Comparison of ENCODE assay signal across 27 mouse cellular contexts in genomic region chr8:84106216-84107040, GRCm38 (mm10). TPM values are rescaled to one million over a fixed set of nuclear protein-coding genes. Genes with fewer than 3 reads are reported as not detected.
DNase-seq lines count a peak whose midpoint lies in the region; ATAC-seq and TF ChIP-seq lines count a peak whose summit lies in the region.
"Had no signal": no experiment of that assay in that cellular context is flagged by ENCODE, and none has a peak within 500 bp of the region (broad histone marks: within the 10 kb centered on the region; RNA-seq: fewer than 3 reads in every experiment).

No protein-coding gene starts in this region.

- H3K27ac ChIP-seq in testis, adult 2 months (ENCODE audit: control insufficient read depth, insufficient read depth, low read depth, low read length): peak overlapping the region; percentile 14; the same call in 1 of the 2 replicates
- H3K27ac ChIP-seq in CH12.LX (ENCODE audit: insufficient read depth, low read depth): peak overlapping the region; percentile 93
- H3K27ac ChIP-seq in neural tube, embryonic 15.5 days (replicated peaks): peak overlapping the region; percentile 88
- no peak overlapping the region for H3K27ac ChIP-seq in hindbrain, embryonic 16.5 days (ENCODE audit: low read depth, low read length)
- H3K27ac ChIP-seq in heart, embryonic 12.5 days (ENCODE audit: poor library complexity, severe bottlenecking): no peak overlapping the region
- H3K27ac ChIP-seq: embryonic facial prominence, embryonic 12.5 days; heart, embryonic 13.5 days had no signal

- H3K4me3 ChIP-seq in testis, adult 2 months (ENCODE audit: control insufficient read depth, low read depth, low read length): peak overlapping the region; percentile 98
- peak overlapping the region in 1 of 3 experiments; percentile 40 for H3K4me3 ChIP-seq in CH12.LX (replicated peaks in 1 of 3; ENCODE audit: low read depth in 2 of 3, low read length in 2 of 3, poor library complexity in 1 of 3)
- H3K4me3 ChIP-seq in neural tube, embryonic 15.5 days (replicated peaks): no peak overlapping the region
- H3K4me3 ChIP-seq in hindbrain, embryonic 16.5 days (ENCODE audit: low read length): no peak overlapping the region
- H3K4me3 ChIP-seq in lung, adult 2 months (replicated peaks; ENCODE audit: extremely low read depth, low read depth, low read length): no peak overlapping the region
- no peak overlapping the region for H3K4me3 ChIP-seq in heart, embryonic 12.5 days
- H3K4me3 ChIP-seq: embryonic facial prominence, embryonic 12.5 days; embryonic facial prominence, embryonic 15.5 days; heart, embryonic 13.5 days had no signal

- peaks cover 3% of the 10 kb centered on the region for H3K9me3 ChIP-seq in CH12.LX (replicated peaks; ENCODE audit: low read length)
- no peaks in the 10 kb centered on the region for H3K9me3 ChIP-seq in neural tube, embryonic 15.5 days (replicated peaks)
- H3K9me3 ChIP-seq in hindbrain, embryonic 16.5 days (ENCODE audit: control insufficient read depth, low read length): no peaks in the 10 kb centered on the region
- H3K9me3 ChIP-seq in heart, embryonic 12.5 days (replicated peaks): peaks cover 3% of the 10 kb centered on the region; the same call in 1 of the 2 replicates
- H3K9me3 ChIP-seq: embryonic facial prominence, embryonic 12.5 days; embryonic facial prominence, embryonic 15.5 days had no signal

- TF ChIP-seq RAD21 in CH12.LX (IDR thresholded peaks at IDR 0.05; ENCODE audit: low read depth, low read length): no peak

- TF ChIP-seq POLR2A in testis, adult 2 months (IDR thresholded peaks at IDR 0.05; ENCODE audit: control insufficient read depth, low read depth, low read length): no peak
- no peak for TF ChIP-seq POLR2A in CH12.LX (IDR thresholded peaks at IDR 0.05; ENCODE audit: low read depth, low read length)
- no peak for TF ChIP-seq POLR2A in lung, adult 2 months (IDR thresholded peaks at IDR 0.05; ENCODE audit: borderline replicate concordance, extremely low read depth, low read depth, low read length)

- in situ Hi-C loops in CH12.LX (cut with MboI; ENCODE audit: low pct_ligation_motif_present, low pct_unique_long_range_greater_than_20kb, low sequenced_read_pairs): loop anchor here (10.0 kb wide), 1 partner anchor 52 kb away; no protein-coding TSS in a partner anchor

- H3K9ac ChIP-seq in CH12.LX (ENCODE audit: insufficient read depth, low read depth): no peak overlapping the region
- H3K9ac ChIP-seq in neural tube, embryonic 15.5 days (replicated peaks): no peak overlapping the region
- H3K9ac ChIP-seq in hindbrain, embryonic 16.5 days (ENCODE audit: low read depth, low read length): no peak overlapping the region
- no peak overlapping the region for H3K9ac ChIP-seq in heart, embryonic 12.5 days
- H3K9ac ChIP-seq: embryonic facial prominence, embryonic 12.5 days; embryonic facial prominence, embryonic 15.5 days; heart, embryonic 13.5 days had no signal

- 87% methylated on average over 5 of the region's 6 CpGs for WGBS in neural tube, embryonic 15.5 days
- WGBS in hindbrain, embryonic 16.5 days: 95% methylated on average over 6 of the region's 6 CpGs
- 86% methylated on average over 6 of the region's 6 CpGs for WGBS in lung, adult 2 months
- WGBS in heart, embryonic 12.5 days: 96% methylated on average over 6 of the region's 6 CpGs

- no peaks in the 10 kb centered on the region for H3K36me3 ChIP-seq in testis, adult 2 months (ENCODE audit: control insufficient read depth, insufficient read depth, low read length)
- H3K36me3 ChIP-seq in CH12.LX (replicated peaks in 1 of 2; ENCODE audit: control insufficient read depth in 1 of 2, insufficient read depth in 1 of 2, low read length in 1 of 2): peaks cover 14 to 18% of the 10 kb centered on the region in 2 experiments
- H3K36me3 ChIP-seq in neural tube, embryonic 15.5 days: peaks cover 8% of the 10 kb centered on the region; the same call in 1 of the 2 replicates
- H3K36me3 ChIP-seq in hindbrain, embryonic 16.5 days (ENCODE audit: control insufficient read depth, insufficient read depth, low read length): peaks cover 4% of the 10 kb centered on the region; the same call in 1 of the 2 replicates
- H3K36me3 ChIP-seq in heart, embryonic 12.5 days: peaks cover 15% of the 10 kb centered on the region

- H3K27me3 ChIP-seq in testis, adult 2 months (ENCODE audit: control insufficient read depth, insufficient read depth, low read length): no peaks in the 10 kb centered on the region
- H3K27me3 ChIP-seq in CH12.LX (replicated peaks): no peaks in the 10 kb centered on the region
- no peaks in the 10 kb centered on the region for H3K27me3 ChIP-seq in neural tube, embryonic 15.5 days (replicated peaks)
- no peaks in the 10 kb centered on the region for H3K27me3 ChIP-seq in hindbrain, embryonic 16.5 days (replicated peaks; ENCODE audit: control insufficient read depth, insufficient read depth, low read length)
- H3K27me3 ChIP-seq in heart, embryonic 12.5 days (replicated peaks): no peaks in the 10 kb centered on the region
- H3K27me3 ChIP-seq: embryonic facial prominence, embryonic 12.5 days; embryonic facial prominence, embryonic 15.5 days; heart, embryonic 13.5 days had no signal

- peak; percentile 29 for ATAC-seq in inflammation-experienced regulatory T-cells, adult 6 months
- ATAC-seq in neural tube, embryonic 15.5 days (ENCODE audit: low FRiP score): no peak
- no peak for ATAC-seq in hindbrain, embryonic 16.5 days
- ATAC-seq in heart, embryonic 12.5 days (ENCODE audit: insufficient number of reproducible peaks, low FRiP score): no peak
- ATAC-seq: forebrain, embryonic 14.5 days; forebrain, postnatal 0 days; intestine, postnatal 0 days had no signal

- H3K79me2 ChIP-seq in CH12.LX (replicated peaks; ENCODE audit: control insufficient read depth, extremely low read depth, insufficient read depth, poor library complexity, severe bottlenecking): peaks cover 14% of the 10 kb centered on the region

- H3K4me2 ChIP-seq in CH12.LX (ENCODE audit: insufficient read depth, low read depth, poor library complexity, severe bottlenecking): peak overlapping the region; percentile 40; the same call in 1 of the 2 replicates
- H3K4me2 ChIP-seq in neural tube, embryonic 15.5 days: no peak overlapping the region
- no peak overlapping the region for H3K4me2 ChIP-seq in hindbrain, embryonic 16.5 days (ENCODE audit: low read length)
- no peak overlapping the region for H3K4me2 ChIP-seq in heart, embryonic 12.5 days
- H3K4me2 ChIP-seq: embryonic facial prominence, embryonic 12.5 days; embryonic facial prominence, embryonic 15.5 days; heart, embryonic 13.5 days; hindbrain, embryonic 14.5 days had no signal

- dilution Hi-C loops in CH12.LX (cut with MboI; ENCODE audit: extremely low pct_ligation_motif_present, extremely low pct_unique_long_range_greater_than_20kb, low sequenced_read_pairs): no loop called here

- DNase-seq in testis, postnatal 14 days (ENCODE audit: low spot score): no peak
- no peak for DNase-seq in CH12.LX (ENCODE audit: extremely low read depth)
- DNase-seq in lung, adult 2 months: no peak
- DNase-seq: adrenal gland, adult 8-10 months; adrenal gland, postnatal 25 days; B cell, adult 2 months; cerebellum, adult 11-12 months; cerebellum, adult 8-10 months; cerebellum, postnatal 10 days; forebrain, postnatal 0 days; gastrocnemius, postnatal 25 days; heart, adult 18-20 months; heart, postnatal 14 days; heart, postnatal 4 days had no signal

- peaks cover 16% of the 10 kb centered on the region for H3K4me1 ChIP-seq in testis, adult 2 months (ENCODE audit: control insufficient read depth, insufficient read depth, low read length)
- peaks cover 15 to 34% of the 10 kb centered on the region in 2 experiments for H3K4me1 ChIP-seq in CH12.LX (ENCODE audit: control insufficient read depth in 1 of 2, insufficient read depth in 2 of 2)
- H3K4me1 ChIP-seq in neural tube, embryonic 15.5 days: peaks cover 35% of the 10 kb centered on the region
- peaks cover 27% of the 10 kb centered on the region for H3K4me1 ChIP-seq in hindbrain, embryonic 16.5 days (ENCODE audit: control insufficient read depth, insufficient read depth, low read depth, low read length)
- H3K4me1 ChIP-seq in lung, adult 2 months (ENCODE audit: control insufficient read depth, insufficient read depth, low read length): peaks cover 3% of the 10 kb centered on the region; the same call in 1 of the 2 replicates
- peaks cover 22% of the 10 kb centered on the region for H3K4me1 ChIP-seq in heart, embryonic 12.5 days (replicated peaks)

- no peak for TF ChIP-seq CTCF in testis, adult 2 months (IDR thresholded peaks at IDR 0.05; ENCODE audit: control insufficient read depth, insufficient read depth, insufficient replicate concordance, low read depth, low read length)
- no peak for TF ChIP-seq CTCF in CH12.LX (conservative IDR thresholded peaks at IDR 0.05 in 1 of 2, IDR thresholded peaks at IDR 0.05 in 1 of 2; ENCODE audit: low read depth in 2 of 2, low read length in 2 of 2)
- TF ChIP-seq CTCF in lung, adult 2 months (IDR thresholded peaks at IDR 0.05; ENCODE audit: insufficient read depth, low read length): no peak

- no peak for TF ChIP-seq EP300 in CH12.LX (IDR thresholded peaks at IDR 0.05; ENCODE audit: low read length)

RNA-seq across cellular contexts. Expression of gene Dcaf15, which starts 1.9 kb away (rescaled TPM):
- polyA plus RNA-seq in testis, adult 2 months (2012; rRNA removed): 210 and 216 TPM in 2 replicates
- 44.3 and 47.9 TPM in 2 replicates for total RNA-seq in CH12.LX (2012; rRNA removed)
- total RNA-seq in CH12.LX (2014; rRNA removed): 38.5 and 39.3 TPM in 2 replicates
- polyA plus RNA-seq in CH12.LX (2012; ENCODE audit: insufficient read length, low read depth): 48.3 and 50.7 TPM in 2 replicates
- 10 to 100 TPM; 16.6 to 20.0 (median 18.6) TPM for polyA plus RNA-seq in inflammation-experienced regulatory T-cells, adult 6 months (2017; shearing (Covaris generic))
- polyA plus RNA-seq in neural tube, embryonic 15.5 days (2015; fragmentation: Nextera tagmentation; extraction: Ambion mirVana): 18.5 and 21.6 TPM in 2 replicates
- polyA plus RNA-seq in hindbrain, embryonic 16.5 days (2015; fragmentation: Nextera tagmentation; extraction: Ambion mirVana): 21.5 and 22.7 TPM in 2 replicates
- polyA plus RNA-seq in lung, adult 2 months (2012; rRNA removed): 36.1 and 42.5 TPM in 2 replicates
- polyA plus RNA-seq in heart, embryonic 12.5 days (2016; fragmentation: Nextera tagmentation; extraction: Ambion mirVana): 10.5 and 11.4 TPM in 2 replicates

RNA-seq across cellular contexts. Expression of gene Podnl1, which starts 19.4 kb away (rescaled TPM):
- 0.07 and 0.14 TPM in 2 replicates for polyA plus RNA-seq in testis, adult 2 months (2012; rRNA removed)
- 0.92 and 0.98 TPM in 2 replicates for total RNA-seq in CH12.LX (2012; rRNA removed)
- 1.8 and 2.0 TPM in 2 replicates for total RNA-seq in CH12.LX (2014; rRNA removed)
- polyA plus RNA-seq in CH12.LX (2012; ENCODE audit: insufficient read length, low read depth): 2.8 TPM in 2 replicates
- polyA plus RNA-seq in inflammation-experienced regulatory T-cells, adult 6 months (2017; shearing (Covaris generic)): 10 to 100 TPM in 1 of 3 experiments, 1 to 10 TPM in 2; 8.5 to 32.9 (median 8.7) TPM
- 0.47 and 0.49 TPM in 2 replicates for polyA plus RNA-seq in neural tube, embryonic 15.5 days (2015; fragmentation: Nextera tagmentation; extraction: Ambion mirVana)
- 0.51 and 0.55 TPM in 2 replicates for polyA plus RNA-seq in hindbrain, embryonic 16.5 days (2015; fragmentation: Nextera tagmentation; extraction: Ambion mirVana)
- 1.8 and 2.4 TPM in 2 replicates for polyA plus RNA-seq in lung, adult 2 months (2012; rRNA removed)
- 0.14 TPM in 1 of 2 replicates, not detected in the other for polyA plus RNA-seq in heart, embryonic 12.5 days (2016; fragmentation: Nextera tagmentation; extraction: Ambion mirVana)
- total RNA-seq: gastrocnemius, adult 8-10 months; gastrocnemius, postnatal 25 days; heart, postnatal 4 days had no signal
- polyA plus RNA-seq: cortical plate, adult 2 months had no signal

RNA-seq across cellular contexts. Expression of gene Rfx1, which starts 39.8 kb away (rescaled TPM):
- polyA plus RNA-seq in testis, adult 2 months (2012; rRNA removed): 83.0 and 89.5 TPM in 2 replicates
- total RNA-seq in CH12.LX (2012; rRNA removed) (9.9 and 10.8 TPM in 2 replicates), CH12.LX (2014; rRNA removed) (3.2 and 3.5 TPM in 2 replicates)
- 10.7 and 13.1 TPM in 2 replicates for polyA plus RNA-seq in CH12.LX (2012; ENCODE audit: insufficient read length, low read depth)
- 10 to 100 TPM in 2 of 3 experiments, 1 to 10 TPM in 1; 9.4 to 13.2 (median 13.2) TPM for polyA plus RNA-seq in inflammation-experienced regulatory T-cells, adult 6 months (2017; shearing (Covaris generic))
- 8.7 and 9.5 TPM in 2 replicates for polyA plus RNA-seq in neural tube, embryonic 15.5 days (2015; fragmentation: Nextera tagmentation; extraction: Ambion mirVana)
- polyA plus RNA-seq in hindbrain, embryonic 16.5 days (2015; fragmentation: Nextera tagmentation; extraction: Ambion mirVana): 7.9 and 9.0 TPM in 2 replicates
- polyA plus RNA-seq in lung, adult 2 months (2012; rRNA removed): 29.8 and 30.7 TPM in 2 replicates
- 6.9 and 7.5 TPM in 2 replicates for polyA plus RNA-seq in heart, embryonic 12.5 days (2016; fragmentation: Nextera tagmentation; extraction: Ambion mirVana)

RNA-seq across cellular contexts. Expression of gene Cc2d1a, which starts 41.3 kb away (rescaled TPM):
- 30.9 and 38.6 TPM in 2 replicates for polyA plus RNA-seq in testis, adult 2 months (2012; rRNA removed)
- total RNA-seq in CH12.LX (2012; rRNA removed): 7.8 and 8.2 TPM in 2 replicates
- total RNA-seq in CH12.LX (2014; rRNA removed): 2.5 and 2.8 TPM in 2 replicates
- polyA plus RNA-seq in CH12.LX (2012; ENCODE audit: insufficient read length, low read depth): 10.5 and 11.4 TPM in 2 replicates
- polyA plus RNA-seq in inflammation-experienced regulatory T-cells, adult 6 months (2017; shearing (Covaris generic)): 10 to 100 TPM; 13.9 to 24.2 (median 21.3) TPM
- polyA plus RNA-seq in neural tube, embryonic 15.5 days (2015; fragmentation: Nextera tagmentation; extraction: Ambion mirVana): 41.3 and 43.7 TPM in 2 replicates
- polyA plus RNA-seq in hindbrain, embryonic 16.5 days (2015; fragmentation: Nextera tagmentation; extraction: Ambion mirVana): 53.3 and 54.5 TPM in 2 replicates
- 25.9 and 27.7 TPM in 2 replicates for polyA plus RNA-seq in lung, adult 2 months (2012; rRNA removed)
- polyA plus RNA-seq in heart, embryonic 12.5 days (2016; fragmentation: Nextera tagmentation; extraction: Ambion mirVana): 17.7 and 18.1 TPM in 2 replicates

RNA-seq across cellular contexts. Expression of gene 4930432K21Rik, which starts 41.4 kb away (rescaled TPM):
- 57.2 and 65.0 TPM in 2 replicates for polyA plus RNA-seq in testis, adult 2 months (2012; rRNA removed)
- total RNA-seq in CH12.LX (2012; rRNA removed) (0.04 TPM in 1 of 2 replicates, not detected in the other), CH12.LX (2014; rRNA removed) (0.09 TPM in 1 of 2 replicates, not detected in the other)
- polyA plus RNA-seq in CH12.LX (2012; ENCODE audit: insufficient read length, low read depth): not detected in 2 replicates
- polyA plus RNA-seq in inflammation-experienced regulatory T-cells, adult 6 months (2017; shearing (Covaris generic)): 1 to 10 TPM in 2 of 3 experiments, not detected in 1; 1.5 to 1.6 TPM
- 2.0 and 2.6 TPM in 2 replicates for polyA plus RNA-seq in neural tube, embryonic 15.5 days (2015; fragmentation: Nextera tagmentation; extraction: Ambion mirVana)
- polyA plus RNA-seq in hindbrain, embryonic 16.5 days (2015; fragmentation: Nextera tagmentation; extraction: Ambion mirVana): 2.7 and 2.9 TPM in 2 replicates
- 1.0 and 1.1 TPM in 2 replicates for polyA plus RNA-seq in lung, adult 2 months (2012; rRNA removed)
- polyA plus RNA-seq in heart, embryonic 12.5 days (2016; fragmentation: Nextera tagmentation; extraction: Ambion mirVana): 1.00 and 1.1 TPM in 2 replicates
- total RNA-seq: gastrocnemius, postnatal 25 days had no signal

Comparison
In these comparisons a context has a peak if more than half of its experiments do, and no peak if none do; other contexts are left out.
1. H3K27ac ChIP-seq: peak in testis, adult 2 months (single experiment), CH12.LX (single experiment) and neural tube, embryonic 15.5 days (single experiment); none in hindbrain, embryonic 16.5 days (single experiment) and heart, embryonic 12.5 days (single experiment).